Mouse (Mus musculus): ENCODE results near the gene Sh3bgrl2. TPM values are rescaled to one million over a fixed set of nuclear protein-coding genes. Genes with fewer than 3 reads are reported as not detected.

Sh3bgrl2 gene
- polyA plus RNA-seq, 2 experiments: 5.3 to 15.5 TPM

DNA sequence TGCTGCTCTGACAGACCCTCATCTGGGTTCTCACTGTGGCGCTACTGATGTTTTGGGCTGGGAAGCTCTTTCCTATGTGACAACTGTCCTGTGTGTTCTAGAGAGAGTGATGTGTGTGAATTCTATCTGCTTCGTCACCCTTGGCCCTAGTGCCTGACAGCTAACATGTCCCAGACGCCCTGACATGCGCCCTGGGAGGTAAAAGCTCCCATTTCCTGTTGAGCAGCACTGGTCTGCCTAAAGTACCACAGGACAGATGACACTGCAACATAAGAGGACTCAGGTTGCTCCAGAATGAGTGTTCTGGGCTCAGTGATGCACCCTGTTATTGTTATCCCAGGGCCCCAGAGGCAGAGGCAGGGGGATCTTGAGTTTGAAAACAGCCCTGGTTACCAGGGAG lies 12.5 kb downstream of the Sh3bgrl2 start:
- H3K4me1 ChIP-seq (ENCODE audit: control insufficient read depth, insufficient read depth, low read length): peaks cover 23% of the 10 kb centered on the region
- no peak overlapping the region for H3K4me3 ChIP-seq (replicated peaks; ENCODE audit: low read length)
- DNase-seq (ENCODE audit: low spot score): no peak
- H3K9ac ChIP-seq (ENCODE audit: low read depth, low read length, severe bottlenecking): no peak overlapping the region
- H3K4me2 ChIP-seq (replicated peaks; ENCODE audit: low read depth, low read length, severe bottlenecking): no peak overlapping the region
- H3K36me3 ChIP-seq (ENCODE audit: control insufficient read depth, insufficient read depth, low read length): no peaks in the 10 kb centered on the region
- TF ChIP-seq POLR2A (IDR thresholded peaks at IDR 0.05; ENCODE audit: borderline replicate concordance, extremely low read depth, insufficient read depth, insufficient read length): no peak
- H3K27ac ChIP-seq (replicated peaks; ENCODE audit: low read depth, low read length): no peak overlapping the region
- H3K27me3 ChIP-seq (ENCODE audit: control insufficient read depth, insufficient read depth, low read length): no peaks in the 10 kb centered on the region
- ATAC-seq (ENCODE audit: low FRiP score, low read depth): no peak
- H3K9me3 ChIP-seq (ENCODE audit: control insufficient read depth, low read length): no peaks in the 10 kb centered on the region
- WGBS: 41% methylated on average over 4 of the region's 4 CpGs

DNA sequence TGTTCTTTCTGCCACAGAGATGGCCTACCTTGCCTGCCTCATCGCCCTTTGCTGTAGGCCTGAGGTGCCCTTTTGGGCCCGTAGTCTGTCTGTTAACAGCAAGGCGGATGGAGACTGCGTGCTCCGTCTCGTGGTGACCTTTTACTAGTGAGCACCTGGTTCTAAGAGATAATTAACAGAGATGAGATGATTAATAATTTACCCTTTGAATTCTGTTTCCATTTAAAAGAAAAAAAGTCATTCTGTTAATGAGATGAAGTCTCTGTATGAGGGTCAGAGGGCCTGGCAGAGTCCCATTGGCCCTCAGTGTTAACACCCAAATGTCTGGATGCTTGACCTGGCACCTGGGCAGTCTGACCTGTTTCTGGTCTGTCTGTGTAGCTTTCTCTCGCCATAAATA lies 14.8 kb downstream of the Sh3bgrl2 start:
- Histone ChIP-seq H3K27ac (replicated peaks; ENCODE audit: low read depth, low read length) (no peak overlapping the region), H3K4me3 (replicated peaks; ENCODE audit: low read length) (no peak overlapping the region), H3K4me2 (replicated peaks; ENCODE audit: low read depth, low read length, severe bottlenecking) (no peak overlapping the region), H3K9ac (ENCODE audit: low read depth, low read length, severe bottlenecking) (no peak overlapping the region), H3K27me3 (ENCODE audit: control insufficient read depth, insufficient read depth, low read length) (no peaks in the 10 kb centered on the region), H3K4me1 (ENCODE audit: control insufficient read depth, insufficient read depth, low read length) (peaks cover 15% of the 10 kb centered on the region; the same call in 1 of the 2 replicates), H3K9me3 (ENCODE audit: control insufficient read depth, low read length) (no peaks in the 10 kb centered on the region), H3K36me3 (ENCODE audit: control insufficient read depth, insufficient read depth, low read length) (no peaks in the 10 kb centered on the region)
- no peak for ATAC-seq (ENCODE audit: low FRiP score, low read depth)
- WGBS: 85% methylated on average over 7 of the region's 7 CpGs
- no peak for DNase-seq (ENCODE audit: low spot score)
- no peak for TF ChIP-seq POLR2A (IDR thresholded peaks at IDR 0.05; ENCODE audit: borderline replicate concordance, extremely low read depth, insufficient read depth, insufficient read length)

DNA sequence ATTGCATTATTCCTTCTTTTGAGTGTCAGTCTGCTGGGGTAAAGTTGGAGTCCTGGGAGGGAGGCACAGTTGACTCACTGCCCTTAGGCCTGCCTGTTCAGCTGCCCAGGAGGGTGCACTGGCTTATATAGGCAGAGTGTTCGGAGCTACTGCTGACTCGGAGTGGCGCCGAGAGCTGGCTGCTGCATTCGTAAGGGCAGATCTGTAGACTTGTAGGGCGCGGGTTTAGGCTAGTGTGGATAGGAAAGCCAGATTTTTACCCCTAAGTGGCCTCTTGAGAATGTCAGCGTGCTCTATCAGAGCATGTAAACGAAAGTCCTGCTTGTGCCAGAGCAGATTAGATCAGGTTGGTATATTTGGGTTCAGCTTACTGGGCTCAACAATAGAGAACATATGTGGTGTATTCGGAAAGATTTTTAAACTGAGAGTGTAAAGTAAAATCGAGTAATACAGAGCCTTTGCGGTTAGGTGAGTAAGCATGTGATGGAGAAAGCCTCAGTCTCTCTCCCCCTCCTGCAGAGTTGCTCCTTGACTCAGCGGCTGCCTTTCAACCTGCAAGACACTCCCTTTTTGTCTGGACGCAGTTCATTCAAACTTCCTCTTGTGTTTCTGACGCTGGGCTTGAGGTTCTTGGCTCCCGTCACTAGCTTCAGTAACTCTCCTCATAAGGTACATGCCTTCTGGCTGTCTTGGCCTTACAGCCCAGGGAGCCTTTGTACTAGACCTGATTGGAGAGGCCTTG lies 15.9 kb downstream of the Sh3bgrl2 start:
- ATAC-seq (ENCODE audit: low FRiP score, low read depth) (no peak), DNase-seq (ENCODE audit: low spot score) (no peak)
- H3K4me1 ChIP-seq (ENCODE audit: control insufficient read depth, insufficient read depth, low read length): peaks cover 17% of the 10 kb centered on the region; the same call in 1 of the 2 replicates
- no peaks in the 10 kb centered on the region for H3K36me3 ChIP-seq (ENCODE audit: control insufficient read depth, insufficient read depth, low read length)
- no peaks in the 10 kb centered on the region for H3K27me3 ChIP-seq (ENCODE audit: control insufficient read depth, insufficient read depth, low read length)
- H3K9me3 ChIP-seq (ENCODE audit: control insufficient read depth, low read length): no peaks in the 10 kb centered on the region
- WGBS: 42% methylated on average over 16 of the region's 16 CpGs
- no peak overlapping the region for H3K4me3 ChIP-seq (replicated peaks; ENCODE audit: low read length)
- no peak overlapping the region for H3K27ac ChIP-seq (replicated peaks; ENCODE audit: low read depth, low read length)
- H3K9ac ChIP-seq (ENCODE audit: low read depth, low read length, severe bottlenecking): no peak overlapping the region
- TF ChIP-seq POLR2A (IDR thresholded peaks at IDR 0.05; ENCODE audit: borderline replicate concordance, extremely low read depth, insufficient read depth, insufficient read length): no peak
- H3K4me2 ChIP-seq (replicated peaks; ENCODE audit: low read depth, low read length, severe bottlenecking): no peak overlapping the region

DNA sequence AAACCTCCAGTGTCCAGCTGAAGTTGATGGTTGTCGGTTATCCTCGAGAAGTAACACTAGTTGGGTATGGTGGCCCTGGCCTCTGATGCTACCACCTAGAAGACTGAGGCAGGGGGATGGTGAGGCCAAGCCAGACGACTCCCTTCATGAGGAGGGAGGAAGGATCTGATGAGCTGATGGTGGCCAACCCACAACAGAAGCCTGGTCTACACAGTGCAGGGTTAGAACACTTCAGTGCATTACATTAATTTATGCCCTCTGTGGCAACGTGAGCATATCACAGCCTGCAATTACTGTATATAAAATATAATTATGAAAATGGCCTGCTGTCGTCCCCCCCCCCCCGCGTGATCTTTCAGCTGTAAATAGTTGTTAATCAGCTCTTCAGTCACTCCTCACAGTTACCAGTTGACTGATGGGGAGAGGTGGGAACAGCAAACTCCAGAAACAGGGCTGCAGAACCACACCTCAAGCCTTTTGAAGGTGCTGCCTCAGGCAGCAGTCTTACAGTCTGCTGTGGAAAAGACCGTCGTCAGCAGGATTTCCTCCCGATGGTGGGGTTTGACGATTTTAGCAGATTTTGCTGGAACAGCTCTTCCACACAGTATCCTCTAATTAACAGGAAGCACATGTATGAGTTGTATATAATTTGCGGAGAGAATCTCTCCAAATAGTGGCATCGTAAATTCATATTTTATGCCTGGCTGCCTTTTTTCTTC lies 17.0 kb downstream of the Sh3bgrl2 start:
- Histone ChIP-seq H3K9ac (ENCODE audit: low read depth, low read length, severe bottlenecking) (no peak overlapping the region), H3K9me3 (ENCODE audit: control insufficient read depth, low read length) (no peaks in the 10 kb centered on the region), H3K4me3 (replicated peaks; ENCODE audit: low read length) (no peak overlapping the region), H3K27ac (replicated peaks; ENCODE audit: low read depth, low read length) (no peak overlapping the region), H3K27me3 (ENCODE audit: control insufficient read depth, insufficient read depth, low read length) (no peaks in the 10 kb centered on the region), H3K4me1 (ENCODE audit: control insufficient read depth, insufficient read depth, low read length) (peaks cover 21% of the 10 kb centered on the region; the same call in 1 of the 2 replicates), H3K36me3 (ENCODE audit: control insufficient read depth, insufficient read depth, low read length) (no peaks in the 10 kb centered on the region), H3K4me2 (replicated peaks; ENCODE audit: low read depth, low read length, severe bottlenecking) (no peak overlapping the region)
- DNase-seq (ENCODE audit: low spot score): no peak
- ATAC-seq (ENCODE audit: low FRiP score, low read depth): no peak
- WGBS: 41% methylated on average over 13 of the region's 13 CpGs
- no peak for TF ChIP-seq POLR2A (IDR thresholded peaks at IDR 0.05; ENCODE audit: borderline replicate concordance, extremely low read depth, insufficient read depth, insufficient read length)

DNA sequence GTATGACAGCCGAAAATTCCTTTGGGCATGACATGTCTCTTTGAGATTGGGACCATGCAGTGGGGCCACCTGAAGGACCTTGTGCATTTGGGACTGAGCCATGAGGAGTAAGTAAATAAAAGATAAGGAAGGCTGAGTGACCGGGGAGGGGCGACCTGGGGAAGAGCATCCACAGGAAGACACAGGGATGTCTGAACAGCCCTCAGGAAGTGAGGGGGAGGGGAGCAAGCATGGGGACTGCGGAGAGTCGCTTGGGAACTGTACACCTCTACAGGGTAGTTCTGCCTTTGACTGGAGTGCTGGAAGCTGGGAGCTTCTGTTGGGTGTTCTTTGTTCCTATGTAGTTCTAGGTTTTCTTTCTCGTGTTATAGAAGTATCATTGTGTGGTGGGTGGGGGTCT lies 18.0 kb downstream of the Sh3bgrl2 start:
- peaks cover 22% of the 10 kb centered on the region; the same call in 1 of the 2 replicates for H3K4me1 ChIP-seq (ENCODE audit: control insufficient read depth, insufficient read depth, low read length)
- H3K27me3 ChIP-seq (ENCODE audit: control insufficient read depth, insufficient read depth, low read length): no peaks in the 10 kb centered on the region
- WGBS: 76% methylated on average over 6 of the region's 6 CpGs
- ATAC-seq (ENCODE audit: low FRiP score, low read depth): no peak
- H3K36me3 ChIP-seq (ENCODE audit: control insufficient read depth, insufficient read depth, low read length): no peaks in the 10 kb centered on the region
- no peak overlapping the region for H3K4me2 ChIP-seq (replicated peaks; ENCODE audit: low read depth, low read length, severe bottlenecking)
- H3K9ac ChIP-seq (ENCODE audit: low read depth, low read length, severe bottlenecking): no peak overlapping the region
- no peak for TF ChIP-seq POLR2A (IDR thresholded peaks at IDR 0.05; ENCODE audit: borderline replicate concordance, extremely low read depth, insufficient read depth, insufficient read length)
- H3K27ac ChIP-seq (replicated peaks; ENCODE audit: low read depth, low read length): no peak overlapping the region
- no peak overlapping the region for H3K4me3 ChIP-seq (replicated peaks; ENCODE audit: low read length)
- DNase-seq (ENCODE audit: low spot score): no peak
- H3K9me3 ChIP-seq (ENCODE audit: control insufficient read depth, low read length): no peaks in the 10 kb centered on the region
